Mouse (Mus musculus): ENCODE measurements around the gene Crim1.

DNA sequence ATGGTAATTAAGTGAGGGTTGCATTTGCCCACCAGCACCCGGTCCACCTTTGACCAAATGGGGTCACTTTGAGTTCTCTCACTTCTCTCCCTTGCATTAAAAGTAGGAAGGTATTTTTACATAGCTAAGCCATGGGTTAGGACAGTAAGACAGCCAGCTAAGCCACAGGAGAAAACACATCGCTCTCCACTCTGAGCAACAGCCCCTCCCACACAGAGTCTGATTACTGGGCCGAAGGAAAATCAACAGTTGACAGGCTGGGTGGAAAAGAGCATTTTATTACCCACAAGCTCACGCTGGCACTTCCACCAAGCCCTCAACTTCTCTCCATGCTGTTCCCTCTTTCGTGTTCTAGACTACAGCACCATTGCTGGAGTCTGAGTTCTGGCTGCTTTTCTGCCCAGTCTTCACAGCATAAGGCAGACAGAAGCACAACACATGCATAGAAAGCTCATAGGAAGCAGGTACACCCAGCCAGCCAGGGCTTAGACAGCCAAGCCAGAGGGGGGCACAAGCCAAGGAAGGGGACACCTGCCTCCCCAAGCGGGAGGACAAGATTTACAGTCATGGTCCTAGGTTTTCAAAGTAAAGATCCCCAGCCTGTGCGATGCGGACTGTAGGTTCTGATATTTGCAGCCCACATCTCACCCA, 179.2 kb downstream of the Crim1 start:
- TF ChIP-seq JUND (conservative IDR thresholded peaks at IDR 0.05; ENCODE audit: low read depth, low read length) (no peak), E2F4 (IDR thresholded peaks at IDR 0.05; ENCODE audit: insufficient replicate concordance, low read depth, low read length) (no peak), CTCF (conservative IDR thresholded peaks at IDR 0.05 in 1 of 2, IDR thresholded peaks at IDR 0.05 in 1 of 2; ENCODE audit: low read depth in 2 of 2, low read length in 2 of 2) (no peak), KAT2A (IDR thresholded peaks at IDR 0.05; ENCODE audit: insufficient replicate concordance, low read length) (no peak), SIN3A (IDR thresholded peaks at IDR 0.05; ENCODE audit: low read length) (no peak), EP300 (IDR thresholded peaks at IDR 0.05; ENCODE audit: low read length) (no peak), POLR2A (IDR thresholded peaks at IDR 0.05; ENCODE audit: low read depth, low read length) (no peak), MXI1 (IDR thresholded peaks at IDR 0.05; ENCODE audit: low read depth, low read length) (no peak), UBTF (IDR thresholded peaks at IDR 0.05; ENCODE audit: low read depth, low read length) (no peak), MAX (IDR thresholded peaks at IDR 0.05; ENCODE audit: low read length) (no peak), CHD1 (IDR thresholded peaks at IDR 0.05; ENCODE audit: low read depth, low read length) (no peak), SMC3 (IDR thresholded peaks at IDR 0.05; ENCODE audit: low read depth, low read length) (no peak), NELFE (IDR thresholded peaks at IDR 0.05; ENCODE audit: low read depth, low read length) (no peak)

All from CH12.LX (cell line).